Mouse (Mus musculus) macrophage (primary cell): ENCODE results near the gene Asxl1. TPM values are rescaled to one million over a fixed set of nuclear protein-coding genes. Genes with fewer than 3 reads are reported as not detected.

Experiments used
- H3K27ac ChIP-seq: fragments of 350-480 bp; formaldehyde crosslinking; 2 replicates; pipeline ENCODE4 v1.9.0; 2021
- H3K36me3 ChIP-seq: fragments of 350-480 bp; formaldehyde crosslinking; 2 replicates; pipeline ENCODE4 v1.9.0; 2021; ENCODE audit errors: inconsistent target
- H3K4me3 ChIP-seq: fragments of 350-480 bp; formaldehyde crosslinking; 2 replicates; pipeline ENCODE4 v1.9.0; 2021; ENCODE audit errors: inconsistent target
- H3K79me2 ChIP-seq: fragments of 350-480 bp; formaldehyde crosslinking; 2 replicates; pipeline ENCODE4 v1.9.0; 2021; ENCODE audit errors: inconsistent target
- WGBS: methylation state at CpG from one replicate; pipeline ENCODE4 v1.1.7; 2026; ENCODE audit warnings: inconsistent platforms; ENCODE audit not compliant: missing documents; 5-methylcytosine and 5-hydroxymethylcytosine counted together
- polyA plus RNA-seq: library from polyadenylated mRNA; stranded (reverse); fragments of 250-400 nt; gene quantifications from 3 replicates; pipeline ENCODE4 v1.2.4, GENCODE M21; 2018; ENCODE audit warnings: inconsistent platforms

Asxl1 gene
- polyA plus RNA-seq, 1 experiment from 2014 or later: 22.9 TPM

DNA sequence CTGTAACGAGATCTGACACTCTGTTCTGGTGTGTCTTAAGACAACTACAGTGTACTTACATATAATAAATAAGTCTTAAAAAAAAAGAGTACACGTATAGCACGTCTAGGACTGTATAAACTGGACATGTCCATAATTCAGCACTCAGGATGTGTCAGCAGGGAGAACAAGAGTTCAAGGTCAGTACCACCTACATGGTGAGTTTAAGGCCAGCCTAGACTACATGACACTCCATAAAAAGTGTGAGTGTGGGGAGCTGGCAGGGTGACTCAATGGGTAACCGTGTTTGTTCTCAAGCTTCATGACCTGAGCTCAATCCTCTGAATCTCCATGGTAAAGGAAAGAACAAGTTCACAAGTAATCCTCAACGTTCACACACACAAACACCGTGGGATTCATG lies 102.9 kb downstream of the Asxl1 start:
- Histone ChIP-seq H3K27ac (no peak overlapping the region), H3K4me3 (no peak overlapping the region), H3K79me2 (no peaks in the 10 kb centered on the region), H3K36me3 (no peaks in the 10 kb centered on the region)
- 97% methylated on average over 6 of the region's 6 CpGs for WGBS

Other genes with a start within 250 kb of the Asxl1 start
- gene Hck, start 237.4 kb upstream of the Asxl1 start, polyA plus RNA-seq: 79.1 to 116 TPM (median 113 TPM) in 3 replicates
- gene Tm9sf4, start 184.5 kb upstream of the Asxl1 start, polyA plus RNA-seq: 93.5 to 244 TPM (median 125 TPM) in 3 replicates
- 3.4 to 5.4 TPM (median 4.4 TPM) in 3 replicates for gene Tspyl3, start 120.4 kb upstream of the Asxl1 start, polyA plus RNA-seq
- gene Plagl2, start 104.4 kb upstream of the Asxl1 start, polyA plus RNA-seq: 26.7 to 29.5 TPM (median 28.6 TPM) in 3 replicates
- gene Pofut1, start 104.3 kb upstream of the Asxl1 start, polyA plus RNA-seq: 10.7 to 19.5 TPM (median 16.7 TPM) in 3 replicates
- 28.0 to 32.8 TPM (median 28.4 TPM) in 3 replicates for gene Kif3b, start 54.4 kb upstream of the Asxl1 start, polyA plus RNA-seq
- not detected in 3 replicates for gene 4930404H24Rik, start 147.0 kb downstream of the Asxl1 start, polyA plus RNA-seq
- 5.3 to 6.8 TPM (median 5.8 TPM) in 3 replicates for gene Nol4l, start 184.1 kb downstream of the Asxl1 start, polyA plus RNA-seq